Mouse (Mus musculus) embryo, embryonic 11.5 days (tissue): ENCODE results near the gene Dxo.
A peak's percentile ranks its signal among the peaks of the same experiment; 100 is the strongest.
"Not testable (repeated sequence)": the region's sequence is repeated elsewhere in the genome, so short reads cannot be mapped to it uniquely, and the experiment has no call there.

Experiments used
- DNase-seq: peaks from one replicate; pipeline ENCODE4 v3.0.0-alpha.2; 2012; ENCODE audit warnings: low read depth, low spot score

The Dxo gene

GRCm38 (mm10) chr17:34836856-34837221 is at the start of gene Dxo, which contains the start of gene Stk19:
TSS of gene Dxo (plus strand) at chr17:34837019.
TSS of gene Stk19 (minus strand) at chr17:34836945.
- DNase-seq, result peak; percentile 96

- DNase-seq, result no peak
Observed at GRCm38 (mm10) chr17:34795016-34795415, 41.8 kb upstream of the Dxo start.

DNA sequence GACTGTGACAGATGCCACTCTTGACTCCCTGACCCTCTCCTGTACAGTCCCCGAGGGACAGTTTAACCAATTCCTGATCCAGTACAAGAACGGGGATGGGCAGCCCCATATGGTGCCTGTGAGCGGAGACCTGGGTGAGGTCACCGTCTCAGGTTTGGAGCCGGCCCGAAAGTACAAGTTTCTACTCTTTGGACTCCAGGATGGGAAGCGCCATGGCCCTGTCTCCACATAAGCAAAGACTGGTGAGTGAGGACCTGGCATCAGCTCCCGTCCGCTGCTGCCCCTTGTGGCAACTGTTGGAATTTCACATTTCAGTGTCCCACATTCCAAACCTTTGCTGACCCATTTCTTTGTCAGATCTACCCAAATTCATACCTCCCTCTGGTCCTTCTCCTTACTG is 41.2 kb upstream of the Dxo start:
- peak; percentile 9 for DNase-seq

- DNase-seq, result no peak
Observed at GRCm38 (mm10) chr17:34796311-34797140, 40.3 kb upstream of the Dxo start.

GRCm38 (mm10) chr17:34797211-34797995 is 39.4 kb upstream of the Dxo start:
- DNase-seq, result not testable (repeated sequence)

GRCm38 (mm10) chr17:34798071-34798470 is 38.7 kb upstream of the Dxo start:
- not testable (repeated sequence) for DNase-seq

- no peak for DNase-seq
Observed at GRCm38 (mm10) chr17:34798866-34799530, 37.8 kb upstream of the Dxo start.

DNA sequence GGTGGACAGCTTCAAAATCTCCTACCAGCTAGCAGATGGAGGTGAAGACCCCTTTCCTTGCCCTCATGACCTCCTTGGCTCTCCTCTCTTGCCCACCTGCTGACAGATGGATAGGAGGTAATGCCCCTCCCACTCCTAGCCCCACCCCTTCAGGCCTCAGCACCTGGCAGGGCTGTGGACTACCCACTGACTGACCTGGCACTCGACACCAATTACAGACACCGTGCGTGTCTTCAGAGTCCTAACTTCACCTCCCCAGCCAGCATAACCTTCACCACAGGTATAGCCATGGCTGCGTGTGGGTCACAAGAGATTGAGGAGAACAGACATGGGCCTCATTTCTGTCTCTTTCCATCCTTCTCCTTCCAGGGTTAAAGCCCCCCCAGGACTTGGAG is 37.3 kb upstream of the Dxo start:
- DNase-seq, result no peak

DNA sequence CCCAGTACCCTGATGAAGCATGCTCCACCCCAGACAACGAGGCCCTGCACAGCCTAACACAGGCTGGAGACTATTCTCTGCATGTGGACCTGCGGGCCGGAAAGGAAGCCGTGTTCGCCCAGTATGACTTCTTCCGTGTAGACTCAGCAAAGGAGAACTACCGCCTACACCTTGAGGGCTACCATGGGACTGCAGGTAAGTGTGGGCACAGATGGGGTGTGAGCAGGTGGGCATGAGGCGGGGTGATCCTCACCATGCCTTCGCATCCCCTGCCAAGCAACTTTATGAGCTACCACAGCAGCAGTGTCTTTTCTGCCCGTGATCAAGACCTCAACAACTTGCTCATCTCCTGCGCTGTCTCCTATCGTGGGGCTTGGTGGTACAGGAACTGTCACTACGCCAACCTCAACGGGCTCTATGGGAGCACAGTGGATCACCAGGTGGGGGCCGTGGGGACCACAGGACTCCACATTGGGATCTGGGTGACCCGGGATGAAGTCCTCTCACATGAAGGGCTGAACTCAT is 36.0 kb upstream of the Dxo start:
- DNase-seq, result not testable (repeated sequence)

DNA sequence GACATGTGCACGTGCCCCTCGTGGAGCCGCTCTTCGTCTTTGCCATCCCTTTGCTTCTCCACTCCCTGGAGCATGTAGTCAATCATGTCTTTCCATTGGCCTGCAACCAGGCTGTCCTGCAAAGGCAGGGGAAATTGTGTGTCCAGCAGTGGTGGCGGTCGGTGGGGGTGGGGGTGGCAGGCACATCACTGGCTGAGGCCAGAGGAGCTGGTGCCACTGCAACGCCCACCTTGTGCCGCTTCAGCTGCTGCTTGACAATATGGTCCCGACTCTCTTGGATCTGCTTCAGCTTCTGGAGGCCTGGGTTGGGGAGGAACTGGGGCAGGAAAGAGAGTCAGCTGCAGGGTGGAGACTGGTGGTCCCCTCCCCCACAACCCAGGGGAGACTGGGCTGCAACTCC is 34.1 kb upstream of the Dxo start:
- DNase-seq, result not testable (repeated sequence)

DNA sequence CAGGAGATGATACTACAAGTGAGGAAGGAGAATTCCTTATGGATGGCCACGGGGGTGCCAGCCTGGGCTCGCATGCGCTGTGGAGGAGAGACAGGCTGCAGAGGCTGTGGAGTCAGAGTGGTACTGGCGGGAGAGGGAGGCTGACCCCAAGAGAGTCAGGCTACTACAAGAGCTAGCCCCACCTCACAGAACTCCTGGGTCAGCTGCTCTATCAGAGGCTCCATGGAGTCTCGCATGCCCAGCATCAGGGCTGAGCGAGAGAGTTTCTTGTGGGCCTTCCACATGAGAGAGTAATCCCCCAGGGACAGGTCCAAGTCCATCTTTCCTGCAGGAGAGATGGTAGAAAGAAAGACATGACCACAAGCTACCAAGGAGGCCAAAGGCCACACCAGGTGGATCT is 33.5 kb upstream of the Dxo start:
- not testable (repeated sequence) for DNase-seq

DNA sequence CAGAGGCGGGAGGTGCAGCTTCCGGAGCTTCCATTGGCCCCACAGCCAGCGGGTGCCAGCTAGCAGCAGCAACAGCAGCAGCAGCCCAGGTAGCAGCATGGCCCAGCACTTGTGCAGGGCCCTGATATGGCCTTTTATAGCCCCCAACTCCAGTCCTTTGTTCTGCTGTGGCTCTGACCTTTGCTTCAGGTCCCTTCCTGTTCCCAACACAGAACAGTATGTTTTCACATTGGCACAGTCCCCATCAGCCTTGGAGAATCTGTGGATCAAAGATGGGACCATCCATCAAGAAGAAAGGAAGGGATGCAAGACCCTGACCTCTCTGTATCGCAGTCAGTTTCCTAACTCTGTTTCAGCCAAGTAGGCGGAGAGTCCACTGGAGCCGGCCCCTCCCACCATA is 32.5 kb upstream of the Dxo start, which contains the start of gene Cyp21a1:
TSS of gene Cyp21a1 (minus strand) at position 261 of the 400 bp plus-strand sequence.
- DNase-seq, result not testable (repeated sequence)

DNA sequence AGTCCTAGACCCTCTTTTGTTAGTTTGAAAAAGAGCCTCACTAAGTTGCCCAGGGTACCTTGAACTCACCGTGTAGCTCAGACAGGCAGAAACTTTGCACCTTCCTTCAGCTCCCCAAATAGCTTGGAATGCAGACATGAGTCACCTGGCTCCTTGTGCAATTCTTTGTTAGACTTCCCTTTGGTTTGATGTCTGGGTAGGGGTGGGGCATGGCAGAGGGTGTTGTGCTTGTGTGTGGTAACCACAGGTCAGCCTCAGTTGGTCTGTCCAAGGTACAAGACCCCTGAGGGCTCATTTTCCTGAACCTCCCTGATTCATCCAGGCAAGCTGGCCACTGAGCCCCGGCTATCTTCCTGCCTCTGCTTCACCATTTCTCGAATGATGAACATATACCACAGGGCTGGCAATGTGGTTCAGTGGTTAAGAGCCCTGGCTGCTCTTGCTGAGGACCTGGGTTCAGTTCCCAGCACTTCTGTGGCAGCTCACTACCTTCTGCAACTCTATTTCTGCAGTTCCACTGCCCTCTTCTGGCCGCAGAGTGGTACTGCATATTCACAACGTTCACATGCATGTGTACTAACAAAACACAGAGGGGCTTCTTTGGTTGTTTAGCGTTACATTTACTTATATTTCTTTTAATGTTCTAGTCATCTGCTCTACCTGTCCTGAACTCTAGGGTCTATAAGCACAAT is 31.8 kb upstream of the Dxo start:
- DNase-seq, result no peak

DNA sequence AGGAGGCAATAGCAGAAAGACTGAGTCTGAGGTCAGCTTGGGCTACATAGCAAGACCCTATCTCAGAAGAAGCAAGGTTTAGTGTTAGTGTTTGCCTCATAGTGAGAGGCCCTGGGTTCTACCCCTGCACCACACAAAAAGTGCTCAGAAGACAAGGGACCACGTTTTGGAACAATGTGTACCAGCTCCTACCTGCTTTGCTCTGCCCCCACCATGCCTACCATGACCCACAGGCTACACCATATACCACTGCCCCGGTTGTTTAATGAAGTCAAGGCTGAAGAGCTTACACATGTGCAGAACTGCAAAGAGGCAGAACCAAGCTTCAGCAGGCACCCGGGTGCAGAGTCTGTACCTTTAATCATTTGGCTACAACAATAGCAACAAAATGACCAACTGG is 29.6 kb upstream of the Dxo start:
- DNase-seq, result no peak

- no peak for DNase-seq
Observed at GRCm38 (mm10) chr17:34808599-34809205, 28.1 kb upstream of the Dxo start.

DNA sequence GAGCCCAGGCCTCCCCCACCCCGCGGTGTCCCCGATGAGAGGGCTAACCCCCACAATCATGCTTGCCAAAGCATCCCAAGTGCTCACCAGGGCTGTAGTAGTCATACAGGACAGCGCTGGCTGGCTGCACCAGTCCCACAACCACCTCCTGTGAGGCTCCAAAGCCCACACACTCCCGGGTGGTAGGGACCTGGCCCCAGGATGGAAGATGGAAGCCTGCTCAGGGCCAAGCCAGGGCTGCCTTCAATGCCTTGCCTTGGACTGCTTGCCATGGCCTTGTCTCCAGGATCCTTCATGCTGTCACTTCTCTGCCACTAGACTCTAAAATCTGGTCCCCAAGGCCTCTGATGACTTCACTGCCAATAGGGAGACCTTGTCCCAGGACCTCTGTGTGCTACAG is 26.4 kb upstream of the Dxo start:
- not testable (repeated sequence) for DNase-seq

DNA sequence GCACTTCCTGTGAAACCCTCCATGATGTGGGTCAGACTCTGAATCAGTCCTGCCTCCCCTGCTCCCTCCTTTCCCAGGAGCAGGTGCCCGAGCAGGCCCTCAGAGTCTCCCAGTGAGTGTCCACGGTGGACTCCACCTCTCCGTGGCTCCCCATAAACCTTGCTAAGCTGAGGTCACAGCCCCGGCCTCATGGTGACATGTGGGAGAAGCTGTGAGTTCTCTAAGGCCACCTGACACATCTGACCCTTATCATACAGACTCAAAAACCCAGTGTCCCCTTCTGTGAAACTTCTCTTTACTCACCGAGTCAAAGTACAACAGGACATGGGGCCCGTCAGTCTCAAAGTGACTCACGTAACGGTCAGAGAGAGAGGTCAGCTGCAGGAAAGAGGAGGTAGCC is 26.0 kb upstream of the Dxo start:
- not testable (repeated sequence) for DNase-seq

GRCm38 (mm10) chr17:34811275-34811674 is 25.5 kb upstream of the Dxo start:
- DNase-seq, result no peak

DNA sequence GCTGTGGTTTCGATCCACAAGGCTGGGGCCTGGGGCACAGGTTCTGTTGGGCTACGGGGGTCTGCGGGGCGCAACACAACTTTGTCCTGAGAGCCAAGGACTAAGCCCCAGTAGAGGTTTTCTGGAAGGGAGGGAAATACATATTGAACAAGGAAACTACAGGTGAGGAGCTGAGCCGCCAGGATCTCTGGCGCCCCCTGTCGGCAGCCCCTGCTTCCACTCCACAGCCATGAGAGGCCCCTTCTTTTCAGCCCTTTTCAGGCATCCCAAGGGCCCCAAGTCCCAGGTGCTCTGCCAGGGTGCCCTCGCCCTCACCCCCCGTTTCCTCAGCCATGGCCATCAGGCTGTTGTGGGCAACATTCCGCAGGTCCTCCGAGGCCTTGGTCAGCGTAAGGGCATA is 23.1 kb upstream of the Dxo start:
- DNase-seq, result not testable (repeated sequence)

GRCm38 (mm10) chr17:34814818-34815370 is 21.9 kb upstream of the Dxo start:
- no peak for DNase-seq
